Mouse (Mus musculus) megakaryocyte, embryonic 14.5 days (primary cell): ENCODE measurements around the gene Arhgef33.

ENCODE experiments used
- FLI1 ChIP-seq: IDR thresholded peaks from 2 replicates; pipeline ENCODE4 v1.6.1; 2012; ENCODE audit warnings: low read length, inconsistent platforms, mixed read lengths
- GATA1 ChIP-seq: IDR thresholded peaks from 3 replicates; pipeline ENCODE4 v1.6.1; 2012; ENCODE audit warnings: mixed read lengths, low read length, inconsistent platforms, borderline replicate concordance

- TF ChIP-seq GATA1, result no peak
- no peak for TF ChIP-seq FLI1
Observed at GRCm38 (mm10) chr17:80431997-80432396, 124.8 kb downstream of the Arhgef33 start.
